Mouse (Mus musculus) adrenal gland, postnatal 25 days (tissue): ENCODE data around the gene Fam19a3. TPM values are rescaled to one million over a fixed set of nuclear protein-coding genes. Genes with fewer than 3 reads are reported as not detected.
A peak's percentile ranks its signal among the peaks of the same experiment; 100 is the strongest.
"Not testable (repeated sequence)": the region's sequence is repeated elsewhere in the genome, so short reads cannot be mapped to it uniquely, and the experiment has no call there.

Experiments
- DNase-seq: peaks from one replicate; pipeline ENCODE4 v3.0.0; 2021; ENCODE audit warnings: mixed read lengths
- total RNA-seq: library from RNA; stranded (reverse); gene quantifications from 2 replicates; pipeline ENCODE4 v1.2.3, GENCODE M21; 2021

Gene Fam19a3
- total RNA-seq, 1 experiment from 2014 or later = 0.76 TPM

DNA sequence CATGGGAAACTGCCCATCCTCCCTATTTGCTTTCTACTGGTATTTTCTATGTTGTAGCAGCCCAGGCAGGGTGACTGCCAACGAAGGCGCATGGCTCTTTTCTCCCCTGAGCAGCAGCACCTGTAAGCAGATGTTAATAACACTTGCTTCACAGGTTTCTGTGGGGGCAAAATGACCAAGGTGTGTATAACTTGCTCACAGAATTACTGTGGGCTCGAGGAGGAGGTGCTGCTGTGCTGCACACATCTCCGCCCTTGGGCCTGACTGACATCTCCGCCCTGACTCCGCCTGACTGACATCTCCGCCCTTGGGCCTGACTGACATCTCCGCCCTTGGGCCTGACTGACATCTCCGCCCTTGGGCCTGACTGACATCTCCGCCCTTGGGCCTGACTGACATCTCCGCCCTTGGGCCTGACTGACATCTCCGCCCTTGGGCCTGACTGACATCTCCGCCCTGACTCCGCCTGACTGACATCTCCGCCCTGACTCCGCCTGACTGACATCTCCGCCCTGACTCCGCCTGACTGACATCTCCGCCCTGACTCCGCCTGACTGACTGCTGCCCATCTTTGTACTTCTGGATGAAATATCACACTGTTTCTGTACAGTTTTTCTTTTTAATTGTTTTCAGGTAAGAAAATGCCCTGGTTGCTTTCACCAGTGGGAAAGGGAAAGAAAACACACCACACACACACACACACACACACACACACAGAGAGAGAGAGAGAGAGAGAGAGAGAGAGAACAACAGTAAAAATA is 19.4 kb downstream of the Fam19a3 start:
- not testable (repeated sequence) for DNase-seq

DNA sequence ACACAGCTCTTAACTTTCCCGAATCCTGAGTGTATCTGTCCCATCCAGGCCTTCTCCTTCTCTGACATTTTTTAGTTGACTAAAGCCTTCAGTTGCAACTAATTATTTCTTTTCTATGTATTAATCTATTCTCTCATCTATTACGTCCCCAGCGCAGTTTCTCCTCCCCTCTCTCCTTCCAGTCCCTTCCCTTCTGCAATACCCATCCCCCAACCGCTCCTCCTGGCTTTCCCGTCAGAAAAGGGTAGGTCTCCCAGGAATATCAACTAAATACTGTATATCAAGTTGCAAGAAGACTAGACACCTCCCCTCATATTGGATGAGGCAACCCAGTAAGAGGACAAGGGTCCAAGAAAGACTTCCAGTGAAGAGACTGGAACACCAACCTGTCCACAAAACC is 22.8 kb downstream of the Fam19a3 start:
- no peak for DNase-seq

DNA sequence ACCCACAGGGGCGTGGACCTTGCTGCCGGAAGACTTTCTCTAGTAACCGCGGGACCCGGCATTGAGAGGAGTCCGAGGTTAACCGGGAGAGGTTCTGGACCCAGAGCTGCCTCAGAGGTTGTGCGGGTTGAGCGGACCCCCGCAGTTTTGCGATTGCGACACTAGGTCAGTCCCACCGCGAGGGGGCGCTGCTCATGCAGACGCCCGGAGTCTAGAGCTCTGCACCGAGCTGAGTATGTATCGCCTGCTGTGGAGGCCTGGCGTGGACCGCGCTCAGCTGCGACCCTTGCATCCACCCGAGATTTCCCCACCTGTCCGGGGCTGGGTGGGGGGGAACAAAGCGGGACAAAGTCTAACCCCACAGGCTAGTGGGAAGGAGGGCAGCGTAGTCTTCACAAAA is 23.2 kb downstream of the Fam19a3 start:
- DNase-seq = peak; percentile 72

DNA sequence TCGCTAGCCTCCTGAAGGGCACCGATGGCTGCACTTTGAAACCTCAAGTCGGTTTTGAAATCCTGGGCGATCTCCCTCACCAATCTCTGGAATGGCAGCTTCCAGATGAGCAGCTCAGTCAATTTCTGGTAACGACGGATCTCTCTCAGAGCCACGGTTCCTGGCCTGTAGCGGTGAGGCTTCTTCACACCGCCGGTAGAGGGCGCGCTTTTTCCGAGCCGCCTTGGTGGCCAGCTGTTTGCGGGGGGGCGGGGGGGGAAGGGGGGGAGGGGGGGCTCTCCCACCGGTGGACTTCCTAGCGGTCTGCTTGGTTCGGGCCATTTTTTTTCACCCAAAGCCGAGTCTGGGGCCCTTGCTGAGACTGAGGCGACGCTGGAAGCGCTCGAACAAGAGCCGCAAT is 28.8 kb downstream of the Fam19a3 start:
- peak; percentile 51 for DNase-seq

DNA sequence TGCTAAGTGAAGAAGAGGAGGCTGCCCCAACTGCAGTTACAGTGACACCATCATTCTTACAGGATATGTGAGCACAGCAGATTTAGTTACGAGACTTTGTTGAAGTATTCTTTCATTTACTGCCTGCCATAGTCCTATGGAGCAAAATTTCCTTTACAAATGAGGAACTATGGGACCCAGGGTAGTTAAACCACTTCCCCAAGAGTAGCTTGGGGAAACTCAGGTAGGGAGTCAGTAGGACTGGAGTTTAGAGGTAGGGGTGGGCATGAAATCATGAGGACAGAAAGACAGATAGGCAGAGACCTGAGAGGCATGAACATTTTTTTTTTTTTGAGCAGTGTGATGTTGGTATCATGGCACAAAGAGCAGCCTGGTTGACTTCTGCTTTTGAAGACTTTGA is 37.8 kb downstream of the Fam19a3 start:
- no peak for DNase-seq

DNA sequence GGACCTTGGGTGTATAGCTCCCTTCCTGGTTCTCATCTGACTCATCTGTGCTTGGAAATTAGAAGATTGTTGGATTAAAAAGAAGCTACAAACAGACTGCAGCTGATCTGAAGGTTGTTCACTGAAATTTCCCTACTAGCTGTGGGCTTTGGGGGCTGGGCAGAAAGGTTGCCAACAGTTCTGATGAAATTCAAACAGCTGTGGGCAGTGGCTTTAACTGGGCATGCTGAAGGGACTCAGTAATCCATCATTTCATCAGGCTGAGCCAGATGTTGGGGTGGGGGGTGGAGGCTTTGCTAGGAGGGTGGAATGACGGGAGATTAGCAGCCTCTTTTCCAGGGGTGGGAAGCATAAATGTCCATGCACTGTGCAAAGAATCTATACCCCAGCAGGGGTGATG is 38.5 kb downstream of the Fam19a3 start:
- no peak for DNase-seq

DNA sequence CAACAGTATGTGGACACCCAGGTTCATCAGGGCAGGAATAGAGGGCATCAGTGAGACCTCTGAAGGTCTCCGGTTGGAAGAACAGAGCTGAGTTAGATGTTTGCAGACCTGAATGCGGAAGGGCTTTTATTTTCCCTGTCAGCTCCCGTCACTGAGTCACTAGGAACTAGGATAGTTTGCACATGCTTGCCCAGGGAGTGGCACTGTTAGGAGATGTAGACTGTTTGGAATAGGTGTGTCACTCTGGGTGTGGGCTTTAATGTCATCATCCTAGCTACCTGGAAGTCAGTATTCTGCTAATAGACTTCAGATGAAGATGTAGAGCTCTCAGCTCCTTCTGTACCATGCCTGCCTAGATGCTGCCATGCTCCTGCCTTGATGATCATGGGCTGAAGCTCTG is 39.7 kb downstream of the Fam19a3 start:
- DNase-seq = no peak

DNA sequence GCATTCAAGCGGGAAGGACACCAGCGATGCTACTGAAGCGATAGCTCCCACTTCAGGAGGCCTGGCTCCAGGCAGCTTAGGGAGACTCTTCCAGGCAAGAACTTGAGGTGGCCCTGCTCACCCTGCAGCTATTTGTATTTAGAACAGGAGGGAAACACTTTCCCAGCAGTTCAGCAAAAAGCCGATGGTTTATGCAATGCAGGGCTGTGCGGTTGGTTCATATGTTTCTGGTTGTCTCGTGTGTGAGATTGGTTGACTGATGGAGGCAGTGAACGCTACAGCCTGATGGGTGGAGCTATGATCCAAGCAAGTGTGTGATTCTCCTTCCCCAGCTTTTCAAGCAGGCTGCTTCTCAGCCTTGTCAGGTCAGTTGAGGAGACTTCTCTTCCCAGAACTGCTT is 47.0 kb downstream of the Fam19a3 start:
- DNase-seq = no peak

DNA sequence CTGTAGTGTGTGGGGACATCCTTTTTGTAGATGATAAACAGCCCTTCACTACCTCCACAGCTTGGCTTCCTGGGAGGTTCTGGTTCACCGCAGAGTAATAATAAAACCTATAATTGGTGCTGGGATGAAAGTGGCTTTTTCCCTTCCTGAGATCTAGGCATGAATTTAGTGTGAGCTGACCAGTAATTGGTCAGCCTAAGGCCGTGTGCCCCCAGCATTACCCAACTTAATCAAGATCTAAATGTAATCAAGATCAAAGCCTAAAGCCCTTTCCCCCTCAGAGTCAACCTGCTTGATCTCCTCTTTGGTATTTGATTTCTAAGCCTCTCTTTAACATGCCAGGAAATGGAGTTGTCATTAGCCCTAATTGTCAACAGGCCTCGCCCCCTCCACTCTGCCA is 48.7 kb downstream of the Fam19a3 start:
- no peak for DNase-seq

DNA sequence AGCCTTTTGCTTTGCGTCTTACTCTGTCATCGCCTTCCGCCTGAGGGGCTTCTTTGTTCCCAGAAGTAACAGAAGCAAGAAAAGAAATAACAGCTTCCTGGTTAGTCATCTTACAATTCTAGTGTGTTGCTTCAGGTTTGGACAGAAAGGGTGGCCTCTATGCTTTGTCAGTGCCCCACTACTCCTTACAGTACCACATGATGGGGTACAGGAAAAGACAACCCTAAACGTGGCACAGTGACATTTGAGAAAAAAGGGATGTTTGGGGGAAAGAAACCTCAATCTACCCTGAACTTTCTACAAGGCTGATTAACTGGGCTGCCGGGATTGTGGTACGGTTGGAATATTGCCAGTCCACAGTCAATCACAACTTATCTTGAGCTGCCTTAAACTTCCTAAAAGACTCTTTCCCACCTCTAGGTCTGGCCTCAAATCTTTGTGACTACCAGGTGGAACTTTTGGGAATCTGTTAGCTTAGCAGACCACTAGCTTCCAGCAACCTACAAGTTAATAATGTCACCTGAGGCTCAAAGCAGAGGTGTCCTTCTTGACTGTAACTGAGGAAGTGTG is 52.3 kb downstream of the Fam19a3 start:
- no peak for DNase-seq

Other genes starting within 250 kb of the Fam19a3 start
- 26.1 and 31.4 TPM in 2 replicates for gene Slc16a1, start 143.2 kb downstream of the Fam19a3 start, total RNA-seq
- 3.6 and 5.9 TPM in 2 replicates for gene Ppm1j, start 784 bp downstream of the Fam19a3 start, total RNA-seq
- gene Rhoc, start 6.5 kb upstream of the Fam19a3 start, total RNA-seq = 88.7 and 108 TPM in 2 replicates
- 27.2 and 33.0 TPM in 2 replicates for gene Mov10, start 36.7 kb upstream of the Fam19a3 start, total RNA-seq
- 49.2 and 55.8 TPM in 2 replicates for gene St7l, start 82.2 kb upstream of the Fam19a3 start, total RNA-seq
- 76.3 and 80.5 TPM in 2 replicates for gene Capza1, start 82.7 kb upstream of the Fam19a3 start, total RNA-seq
- 5.8 and 7.8 TPM in 2 replicates for gene Wnt2b, start 180.1 kb upstream of the Fam19a3 start, total RNA-seq